Mouse (Mus musculus): ENCODE data around the gene Lamc1. TPM values are rescaled to one million over a fixed set of nuclear protein-coding genes. Genes with fewer than 3 reads are reported as not detected.
A peak's percentile ranks its signal among the peaks of the same experiment; 100 is the strongest.

Lamc1 gene
- polyA plus RNA-seq, 1 experiment from 2014 or later: 37.0 TPM

DNA sequence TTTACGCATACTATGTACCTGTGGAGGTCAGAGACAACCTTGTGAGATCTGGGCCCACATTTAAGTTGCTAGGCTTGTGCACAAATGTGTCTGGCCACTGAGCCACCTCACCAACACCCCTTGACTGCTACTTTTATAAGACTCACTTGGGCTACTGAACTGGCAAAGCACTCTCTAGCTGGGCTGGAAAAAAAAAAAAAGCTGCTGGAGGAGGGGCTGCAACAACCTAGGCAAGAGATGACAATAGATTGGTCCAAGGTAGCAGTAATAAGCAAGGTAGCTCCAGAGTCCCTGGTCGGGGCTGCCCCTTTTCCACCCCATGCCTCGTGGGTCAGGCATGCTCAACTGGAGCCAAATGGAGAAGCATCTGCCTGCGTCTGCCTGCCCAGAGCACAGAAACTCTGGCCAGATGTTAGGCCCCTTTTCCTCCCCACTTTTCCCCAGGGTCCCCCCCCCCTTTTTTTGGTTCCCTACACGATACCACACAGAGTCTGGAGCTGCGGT lies 63.7 kb downstream of the Lamc1 start:
- H3K9ac ChIP-seq (ENCODE audit: low read length): no peak overlapping the region
- WGBS: 87% methylated on average over 6 of the region's 6 CpGs
- DNase-seq (ENCODE audit: low spot score) (no peak), ATAC-seq (ENCODE audit: insufficient read depth, low FRiP score, low TSS enrichment) (no peak)
- no peak overlapping the region for H3K4me2 ChIP-seq (ENCODE audit: low read depth)
- H3K4me1 ChIP-seq (ENCODE audit: control insufficient read depth, insufficient read depth, low read length): peaks cover 8% of the 10 kb centered on the region
- no peaks in the 10 kb centered on the region for H3K9me3 ChIP-seq (ENCODE audit: control insufficient read depth, low read length)
- H3K27ac ChIP-seq (ENCODE audit: low read depth, low read length): no peak overlapping the region
- no peaks in the 10 kb centered on the region for H3K36me3 ChIP-seq (ENCODE audit: control insufficient read depth, insufficient read depth, low read length)
- no peak overlapping the region for H3K4me3 ChIP-seq (ENCODE audit: low read depth, low read length)
- H3K27me3 ChIP-seq (ENCODE audit: control insufficient read depth, insufficient read depth, low read length): no peaks in the 10 kb centered on the region

DNA sequence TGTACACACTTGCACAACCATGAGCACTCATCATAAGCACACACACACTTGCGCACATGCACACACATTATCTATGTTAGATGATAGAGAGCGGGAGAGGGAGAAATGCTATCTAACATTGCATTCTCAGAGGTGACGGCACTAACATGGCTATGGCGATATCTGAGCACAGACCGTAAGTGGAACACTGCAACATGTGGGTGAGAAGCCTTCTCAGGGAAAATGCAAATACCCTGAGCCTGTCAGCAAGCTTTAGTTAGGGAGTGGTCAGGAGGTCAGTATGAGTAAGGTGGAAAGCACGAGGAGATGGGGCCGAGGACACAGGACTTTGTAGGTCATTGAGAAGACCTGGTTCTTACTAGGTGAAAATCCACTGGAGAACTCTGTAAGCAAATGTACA lies 64.3 kb downstream of the Lamc1 start:
- Histone ChIP-seq H3K27ac (ENCODE audit: low read depth, low read length) (no peak overlapping the region), H3K4me2 (ENCODE audit: low read depth) (no peak overlapping the region), H3K36me3 (ENCODE audit: control insufficient read depth, insufficient read depth, low read length) (no peaks in the 10 kb centered on the region), H3K4me3 (ENCODE audit: low read depth, low read length) (no peak overlapping the region), H3K9me3 (ENCODE audit: control insufficient read depth, low read length) (no peaks in the 10 kb centered on the region), H3K4me1 (ENCODE audit: control insufficient read depth, insufficient read depth, low read length) (peaks cover 8% of the 10 kb centered on the region), H3K9ac (ENCODE audit: low read length) (no peak overlapping the region), H3K27me3 (ENCODE audit: control insufficient read depth, insufficient read depth, low read length) (no peaks in the 10 kb centered on the region)
- ATAC-seq (ENCODE audit: insufficient read depth, low FRiP score, low TSS enrichment) (no peak), DNase-seq (ENCODE audit: low spot score) (no peak)
- 94% methylated on average over 7 of the region's 7 CpGs for WGBS

DNA sequence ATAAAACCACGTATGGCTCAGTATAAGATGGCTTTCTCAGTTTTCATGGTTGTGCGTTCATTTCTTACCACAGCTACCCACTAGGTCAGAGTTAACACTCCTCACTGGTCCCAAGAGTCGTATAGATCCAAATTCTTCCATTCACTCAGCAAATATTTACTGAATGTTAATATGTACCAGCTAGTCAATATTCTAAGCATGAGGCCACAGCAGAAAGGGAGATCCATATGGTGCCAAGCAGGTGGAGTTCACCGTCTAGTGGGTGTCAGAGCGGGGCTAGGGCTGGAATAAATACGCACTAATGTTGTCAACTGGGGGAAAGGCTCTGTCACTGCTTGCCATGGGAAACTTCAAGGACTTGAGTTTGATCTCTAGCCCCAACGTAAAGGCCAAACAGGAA lies 64.9 kb downstream of the Lamc1 start:
- Histone ChIP-seq H3K4me1 (ENCODE audit: control insufficient read depth, insufficient read depth, low read length) (peaks cover 8% of the 10 kb centered on the region), H3K36me3 (ENCODE audit: control insufficient read depth, insufficient read depth, low read length) (no peaks in the 10 kb centered on the region), H3K27me3 (ENCODE audit: control insufficient read depth, insufficient read depth, low read length) (no peaks in the 10 kb centered on the region), H3K27ac (ENCODE audit: low read depth, low read length) (no peak overlapping the region), H3K9me3 (ENCODE audit: control insufficient read depth, low read length) (no peaks in the 10 kb centered on the region), H3K4me3 (ENCODE audit: low read depth, low read length) (no peak overlapping the region), H3K4me2 (ENCODE audit: low read depth) (no peak overlapping the region), H3K9ac (ENCODE audit: low read length) (no peak overlapping the region)
- no peak for ATAC-seq (ENCODE audit: insufficient read depth, low FRiP score, low TSS enrichment)
- WGBS: 92% methylated on average over 7 of the region's 7 CpGs
- DNase-seq (ENCODE audit: low spot score): no peak

DNA sequence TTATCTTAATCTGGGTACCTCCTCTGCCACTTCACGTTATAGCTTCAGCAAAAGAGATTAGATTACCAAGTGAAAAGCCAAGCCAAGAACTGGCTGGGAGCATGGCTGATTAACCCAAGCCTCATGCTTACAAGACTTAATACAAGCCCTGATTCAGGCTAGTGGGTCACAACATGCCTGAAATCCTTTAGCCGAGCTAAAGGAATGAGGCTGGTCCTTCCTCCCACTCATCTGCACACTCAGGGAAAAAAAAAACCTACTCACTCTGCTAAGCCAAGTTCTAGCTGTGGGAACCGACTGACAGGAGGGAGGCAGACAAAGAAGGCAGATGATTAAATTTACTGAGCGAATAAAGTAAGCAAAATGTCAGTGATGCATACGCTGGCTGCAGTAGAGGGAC lies 65.7 kb downstream of the Lamc1 start:
- DNase-seq (ENCODE audit: low spot score) (no peak), ATAC-seq (ENCODE audit: insufficient read depth, low FRiP score, low TSS enrichment) (no peak)
- H3K27me3 ChIP-seq (ENCODE audit: control insufficient read depth, insufficient read depth, low read length): no peaks in the 10 kb centered on the region
- H3K9ac ChIP-seq (ENCODE audit: low read length): no peak overlapping the region
- peaks cover 8% of the 10 kb centered on the region for H3K4me1 ChIP-seq (ENCODE audit: control insufficient read depth, insufficient read depth, low read length)
- no peaks in the 10 kb centered on the region for H3K36me3 ChIP-seq (ENCODE audit: control insufficient read depth, insufficient read depth, low read length)
- no peaks in the 10 kb centered on the region for H3K9me3 ChIP-seq (ENCODE audit: control insufficient read depth, low read length)
- 74% methylated on average over 5 of the region's 5 CpGs for WGBS
- no peak overlapping the region for H3K4me2 ChIP-seq (ENCODE audit: low read depth)
- no peak overlapping the region for H3K27ac ChIP-seq (ENCODE audit: low read depth, low read length)
- H3K4me3 ChIP-seq (ENCODE audit: low read depth, low read length): no peak overlapping the region

DNA sequence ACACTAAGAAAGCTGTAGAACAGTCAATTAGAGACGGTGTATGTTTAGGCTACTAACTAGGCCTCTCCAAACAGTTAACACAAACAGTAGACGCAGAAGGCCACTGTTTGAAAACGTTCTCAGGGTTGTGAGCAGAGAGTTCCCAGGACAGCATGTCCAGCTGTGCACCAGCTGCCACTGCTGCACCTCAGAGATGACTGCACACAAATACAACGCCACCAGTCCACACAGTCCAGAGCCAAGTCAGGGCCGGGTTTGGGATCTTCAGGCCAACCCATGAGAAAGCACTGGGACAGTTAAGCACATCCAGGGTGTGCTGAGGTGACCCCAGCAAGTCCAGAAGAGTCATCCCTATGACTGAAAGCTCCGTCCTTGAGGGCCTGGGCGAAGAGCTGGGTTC lies 67.0 kb downstream of the Lamc1 start:
- Histone ChIP-seq H3K27me3 (ENCODE audit: control insufficient read depth, insufficient read depth, low read length) (no peaks in the 10 kb centered on the region), H3K4me3 (ENCODE audit: low read depth, low read length) (no peak overlapping the region), H3K9me3 (ENCODE audit: control insufficient read depth, low read length) (no peaks in the 10 kb centered on the region), H3K27ac (ENCODE audit: low read depth, low read length) (peak overlapping the region; percentile 54; the same call in 1 of the 2 replicates), H3K9ac (ENCODE audit: low read length) (no peak overlapping the region), H3K4me1 (ENCODE audit: control insufficient read depth, insufficient read depth, low read length) (peaks cover 8% of the 10 kb centered on the region), H3K4me2 (ENCODE audit: low read depth) (no peak overlapping the region), H3K36me3 (ENCODE audit: control insufficient read depth, insufficient read depth, low read length) (no peaks in the 10 kb centered on the region)
- no peak for DNase-seq (ENCODE audit: low spot score)
- 67% methylated on average over 7 of the region's 7 CpGs for WGBS
- ATAC-seq (ENCODE audit: insufficient read depth, low FRiP score, low TSS enrichment): no peak

DNA sequence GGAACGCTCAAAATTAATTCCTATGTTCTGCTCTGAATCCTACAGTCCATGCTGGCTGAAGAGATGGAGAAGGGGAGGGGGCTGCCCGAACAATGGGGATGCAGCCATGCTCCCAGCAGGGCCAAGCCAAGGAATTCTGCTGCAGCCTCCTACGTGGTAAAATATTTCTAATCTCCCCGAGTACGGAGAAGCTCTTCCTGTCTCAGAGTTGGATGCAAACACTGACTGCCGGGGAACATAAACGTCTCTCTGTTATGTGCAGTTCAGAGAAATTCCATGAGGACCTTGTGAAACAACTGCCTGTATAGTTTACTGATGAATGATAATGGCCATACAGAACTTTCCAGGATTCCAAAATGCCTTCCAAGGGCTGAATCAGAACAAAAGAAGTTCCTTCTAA lies 67.5 kb downstream of the Lamc1 start:
- 51% methylated on average over 7 of the region's 7 CpGs for WGBS
- H3K4me1 ChIP-seq (ENCODE audit: control insufficient read depth, insufficient read depth, low read length): peaks cover 8% of the 10 kb centered on the region
- H3K27me3 ChIP-seq (ENCODE audit: control insufficient read depth, insufficient read depth, low read length): no peaks in the 10 kb centered on the region
- no peaks in the 10 kb centered on the region for H3K36me3 ChIP-seq (ENCODE audit: control insufficient read depth, insufficient read depth, low read length)
- H3K27ac ChIP-seq (ENCODE audit: low read depth, low read length): no peak overlapping the region
- no peak for DNase-seq (ENCODE audit: low spot score)
- no peak for ATAC-seq (ENCODE audit: insufficient read depth, low FRiP score, low TSS enrichment)
- no peak overlapping the region for H3K4me3 ChIP-seq (ENCODE audit: low read depth, low read length)
- H3K4me2 ChIP-seq (ENCODE audit: low read depth): no peak overlapping the region
- H3K9ac ChIP-seq (ENCODE audit: low read length): no peak overlapping the region
- H3K9me3 ChIP-seq (ENCODE audit: control insufficient read depth, low read length): no peaks in the 10 kb centered on the region

DNA sequence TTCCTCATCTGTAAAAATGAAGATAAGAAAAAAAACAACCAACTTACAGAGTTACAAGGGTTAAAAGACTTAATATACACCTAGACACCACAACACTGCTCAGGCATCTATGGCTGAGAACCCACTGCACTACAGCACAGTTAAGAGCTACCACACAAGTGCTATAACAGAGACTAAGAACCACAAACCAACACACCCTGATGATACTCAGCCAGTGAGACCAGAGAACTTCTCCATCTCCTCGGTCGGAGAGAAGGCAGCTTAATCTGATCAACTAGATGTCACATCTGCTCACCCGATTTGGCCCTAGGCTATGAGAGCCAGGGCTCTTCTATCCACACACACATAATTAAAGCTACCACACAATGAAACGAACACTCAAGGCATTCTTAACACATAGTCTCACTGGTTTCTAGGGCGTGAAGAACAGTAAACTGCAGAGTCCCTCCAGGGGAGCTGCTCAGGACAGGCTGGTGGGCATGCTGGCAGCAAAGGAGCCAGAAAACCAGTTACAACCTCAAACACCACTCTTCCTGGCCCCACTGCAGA lies 72.8 kb downstream of the Lamc1 start:
- H3K27ac ChIP-seq (ENCODE audit: low read depth, low read length): no peak overlapping the region
- H3K4me2 ChIP-seq (ENCODE audit: low read depth): no peak overlapping the region
- H3K9me3 ChIP-seq (ENCODE audit: control insufficient read depth, low read length): no peaks in the 10 kb centered on the region
- H3K4me3 ChIP-seq (ENCODE audit: low read depth, low read length): no peak overlapping the region
- no peak for ATAC-seq (ENCODE audit: insufficient read depth, low FRiP score, low TSS enrichment)
- H3K9ac ChIP-seq (ENCODE audit: low read length): no peak overlapping the region
- H3K27me3 ChIP-seq (ENCODE audit: control insufficient read depth, insufficient read depth, low read length): no peaks in the 10 kb centered on the region
- DNase-seq (ENCODE audit: low spot score): no peak
- WGBS: 72% methylated on average over 5 of the region's 5 CpGs
- no peaks in the 10 kb centered on the region for H3K36me3 ChIP-seq (ENCODE audit: control insufficient read depth, insufficient read depth, low read length)
- H3K4me1 ChIP-seq (ENCODE audit: control insufficient read depth, insufficient read depth, low read length): no peaks in the 10 kb centered on the region

DNA sequence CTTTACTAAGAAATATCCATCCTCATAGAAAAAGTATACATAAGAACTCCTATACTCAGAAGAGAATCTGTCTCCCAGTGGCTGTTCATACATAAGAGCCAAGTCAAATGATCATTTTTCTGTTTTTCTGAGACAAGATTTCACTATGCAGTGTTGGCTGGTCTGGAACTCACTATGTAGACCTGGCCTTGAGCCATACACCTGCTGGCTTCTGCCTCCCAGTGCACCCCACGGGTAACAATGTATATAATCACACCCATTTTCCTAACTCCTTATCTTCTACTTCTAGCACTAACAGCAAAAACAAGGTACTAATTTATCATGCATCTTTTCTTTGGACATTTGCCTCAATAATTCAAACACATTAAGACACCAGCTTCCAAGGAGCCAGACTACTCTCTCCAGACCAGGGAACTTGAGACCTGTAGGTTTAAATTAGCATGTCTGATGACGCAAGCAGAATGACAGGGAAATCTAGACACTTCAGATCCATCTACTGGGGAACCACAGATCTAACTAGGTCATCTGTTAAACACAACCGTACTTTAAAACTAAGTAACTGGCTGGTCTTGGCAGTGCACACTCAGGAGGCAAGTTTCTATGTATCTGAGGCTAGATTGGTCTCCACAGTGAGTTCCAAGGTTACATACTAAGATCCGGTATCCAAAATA lies 79.9 kb downstream of the Lamc1 start:
- Histone ChIP-seq H3K9me3 (ENCODE audit: control insufficient read depth, low read length) (no peaks in the 10 kb centered on the region), H3K36me3 (ENCODE audit: control insufficient read depth, insufficient read depth, low read length) (peaks cover 11% of the 10 kb centered on the region)
- WGBS: 94% methylated on average over 4 of the region's 4 CpGs

DNA sequence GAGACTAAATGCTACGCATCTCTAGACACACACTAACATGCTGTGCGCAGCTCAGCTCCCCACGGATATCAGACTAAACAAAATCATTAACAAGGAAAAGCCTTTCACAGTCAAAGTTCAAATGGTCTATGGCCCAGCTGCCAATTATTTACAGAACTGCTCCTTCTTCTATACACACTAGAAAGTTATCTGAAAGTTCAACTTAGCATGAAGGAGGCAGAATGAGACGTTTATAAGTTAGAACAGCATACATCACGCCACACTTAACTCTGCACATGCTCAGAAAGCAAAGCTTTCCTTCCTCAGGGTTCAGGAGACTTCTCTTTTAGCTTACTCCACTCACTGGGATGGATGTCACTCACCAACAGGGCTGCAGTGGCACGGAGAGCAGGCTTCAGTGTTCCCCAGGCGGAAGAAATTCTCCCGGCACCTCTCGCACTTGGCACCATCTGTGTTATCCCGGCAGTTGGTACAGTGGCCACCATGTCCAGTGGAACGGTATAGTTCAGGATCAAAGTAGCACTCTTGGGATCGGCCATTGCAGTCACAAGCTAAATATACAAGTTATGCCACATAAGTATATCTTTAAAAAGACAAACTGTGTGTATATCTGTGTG lies 80.9 kb downstream of the Lamc1 start:
- 93% methylated on average over 12 of the region's 12 CpGs for WGBS
- no peak for DNase-seq (ENCODE audit: low spot score)
- H3K36me3 ChIP-seq (ENCODE audit: control insufficient read depth, insufficient read depth, low read length): peaks cover 14% of the 10 kb centered on the region
- H3K27me3 ChIP-seq (ENCODE audit: control insufficient read depth, insufficient read depth, low read length): no peaks in the 10 kb centered on the region
- no peak overlapping the region for H3K4me3 ChIP-seq (ENCODE audit: low read depth, low read length)
- H3K4me2 ChIP-seq (ENCODE audit: low read depth): no peak overlapping the region
- no peak overlapping the region for H3K9ac ChIP-seq (ENCODE audit: low read length)
- ATAC-seq (ENCODE audit: insufficient read depth, low FRiP score, low TSS enrichment): no peak
- H3K27ac ChIP-seq (ENCODE audit: low read depth, low read length): no peak overlapping the region
- no peaks in the 10 kb centered on the region for H3K9me3 ChIP-seq (ENCODE audit: control insufficient read depth, low read length)
- no peaks in the 10 kb centered on the region for H3K4me1 ChIP-seq (ENCODE audit: control insufficient read depth, insufficient read depth, low read length)

More for the DNA sequence above, 79.9 kb downstream of the Lamc1 start:
- no peak overlapping the region for H3K9ac ChIP-seq (ENCODE audit: low read length)
- H3K4me2 ChIP-seq (ENCODE audit: low read depth): no peak overlapping the region
- DNase-seq (ENCODE audit: low spot score): no peak
- H3K4me1 ChIP-seq (ENCODE audit: control insufficient read depth, insufficient read depth, low read length): no peaks in the 10 kb centered on the region
- no peak for ATAC-seq (ENCODE audit: insufficient read depth, low FRiP score, low TSS enrichment)
- H3K4me3 ChIP-seq (ENCODE audit: low read depth, low read length): no peak overlapping the region
- no peaks in the 10 kb centered on the region for H3K27me3 ChIP-seq (ENCODE audit: control insufficient read depth, insufficient read depth, low read length)
- H3K27ac ChIP-seq (ENCODE audit: low read depth, low read length): no peak overlapping the region
